Mouse (Mus musculus) myocyte (in vitro differentiated cells): ENCODE data around the gene Drosha. TPM values are rescaled to one million over a fixed set of nuclear protein-coding genes. Genes with fewer than 3 reads are reported as not detected.

ENCODE experiments used
- H3K27me3 ChIP-seq: one replicate; pipeline ENCODE4 v1.6.1; 2011; ENCODE audit not compliant: control insufficient read depth, insufficient read depth, insufficient read length
- H3K36me3 ChIP-seq: one replicate; pipeline ENCODE4 v1.6.1; 2011; ENCODE audit not compliant: control insufficient read depth, insufficient read depth
- H3K4me2 ChIP-seq: one replicate; pipeline ENCODE4 v1.6.1; 2011; ENCODE audit warnings: low read depth, control low read depth
- H3K4me3 ChIP-seq: one replicate; pipeline ENCODE4 v1.5.1; 2011; ENCODE audit warnings: mild to moderate bottlenecking, control low read depth, moderate library complexity
- H3K79me2 ChIP-seq: one replicate; pipeline ENCODE4 v1.6.1; 2011; ENCODE audit not compliant: control insufficient read depth, insufficient read depth
- H3ac ChIP-seq: one replicate; pipeline ENCODE4 v1.6.1; 2011; ENCODE audit not compliant: control insufficient read depth, insufficient read length
- CEBPB ChIP-seq: IDR thresholded peaks from 2 replicates; pipeline ENCODE4 v1.6.1; 2011; ENCODE audit warnings: mild to moderate bottlenecking, moderate library complexity; ENCODE audit not compliant: poor library complexity, insufficient read depth, severe bottlenecking
- E2F4 ChIP-seq: IDR thresholded peaks from one replicate; pipeline ENCODE4 v1.6.1; 2011; ENCODE audit warnings: mild to moderate bottlenecking, control low read depth, moderate library complexity; ENCODE audit not compliant: insufficient read depth
- MAX ChIP-seq: IDR thresholded peaks from one replicate; pipeline ENCODE4 v1.6.1; 2011; ENCODE audit warnings: low read depth, mild to moderate bottlenecking, control low read depth
- MYOD1 ChIP-seq, 3 experiments: IDR thresholded peaks; one replicate each; pipeline ENCODE4 v1.6.1; 2011; ENCODE audit warnings: control low read depth in 2 of 3, low read depth in 2 of 3, mild to moderate bottlenecking in 2 of 3, moderate library complexity in 1 of 3; ENCODE audit not compliant: insufficient read length in 2 of 3, control insufficient read depth in 1 of 3
- MYOG ChIP-seq, 3 experiments: IDR thresholded peaks; one replicate each; pipeline ENCODE4 v1.6.1; 2011; ENCODE audit warnings: control low read depth in 2 of 3, low read depth in 2 of 3, mild to moderate bottlenecking in 2 of 3; ENCODE audit not compliant: insufficient read length in 2 of 3, control insufficient read depth in 1 of 3, insufficient read depth in 1 of 3
- POLR2A ChIP-seq: IDR thresholded peaks from one replicate; pipeline ENCODE4 v1.6.1; 2011; ENCODE audit warnings: low read depth, mild to moderate bottlenecking, control low read depth, moderate library complexity; ENCODE audit not compliant: insufficient read length
- POLR2AphosphoS2 ChIP-seq: IDR thresholded peaks from one replicate; pipeline ENCODE4 v1.6.1; 2011; ENCODE audit warnings: low read depth, control low read depth; ENCODE audit not compliant: insufficient read length
- REST ChIP-seq: IDR thresholded peaks from one replicate; pipeline ENCODE4 v1.6.1; 2011; ENCODE audit warnings: mild to moderate bottlenecking, control low read depth, moderate library complexity; ENCODE audit not compliant: insufficient read depth, insufficient read length
- SRF ChIP-seq: IDR thresholded peaks from one replicate; pipeline ENCODE4 v1.6.1; 2011; ENCODE audit warnings: low read depth; ENCODE audit not compliant: control insufficient read depth, insufficient read length
- TCF12 ChIP-seq: IDR thresholded peaks from one replicate; pipeline ENCODE4 v1.6.1; 2011; ENCODE audit warnings: mild to moderate bottlenecking, control low read depth; ENCODE audit not compliant: poor library complexity, insufficient read depth, severe bottlenecking
- TCF3 ChIP-seq: IDR thresholded peaks from one replicate; pipeline ENCODE4 v1.6.1; 2011; ENCODE audit warnings: low read depth, control low read depth; ENCODE audit not compliant: insufficient read length
- USF1 ChIP-seq: IDR thresholded peaks from one replicate; pipeline ENCODE4 v1.6.1; 2011; ENCODE audit warnings: low read depth, mild to moderate bottlenecking, control low read depth, moderate library complexity
- polyA plus RNA-seq: library from polyadenylated mRNA; unstranded; fragments of >200 nt; fragmentation: generic; extraction: Trizol; gene quantifications from one replicate; pipeline ENCODE4 v1.2.1, GENCODE M21; 2012; ENCODE audit warnings: missing spikeins

Drosha gene
- polyA plus RNA-seq, 1 experiment = 40.4 TPM

DNA sequence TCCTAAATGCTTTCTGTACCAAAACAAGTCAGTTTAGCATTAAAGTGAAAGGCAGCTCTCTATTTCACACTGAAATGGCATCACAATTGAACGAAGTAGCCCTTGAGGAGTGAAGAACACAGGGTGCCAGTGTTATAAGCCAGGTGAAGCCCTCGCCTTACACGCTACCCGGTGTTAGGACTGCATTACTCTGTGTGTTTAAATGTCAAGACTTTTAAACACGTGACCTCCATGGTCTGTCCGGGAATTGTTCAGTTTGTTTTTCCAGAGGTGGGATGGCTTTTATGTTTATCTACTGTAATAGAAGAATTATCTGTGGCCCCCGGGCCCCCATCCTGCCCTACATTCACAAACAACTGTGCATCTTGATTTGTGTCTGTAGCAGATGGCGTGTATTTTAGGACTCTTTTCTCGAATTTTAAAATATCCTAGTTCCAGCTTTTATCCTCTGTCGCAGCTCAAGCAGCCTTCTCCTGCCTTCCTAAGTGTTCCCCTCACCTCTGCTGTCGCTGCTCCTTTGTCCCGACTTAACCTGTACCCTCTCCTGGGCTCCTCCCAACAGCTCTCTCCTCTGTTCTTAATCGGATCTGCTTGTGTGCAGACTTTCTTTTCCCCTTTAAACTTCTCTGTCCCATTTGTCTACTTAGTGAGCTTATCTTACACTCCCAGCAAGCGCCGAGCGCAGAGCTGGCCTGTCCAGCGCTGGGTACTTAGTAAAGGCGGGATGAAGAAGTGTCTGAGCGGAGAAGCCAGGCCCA lies 83.5 kb downstream of the Drosha start:
- Histone ChIP-seq H3K27me3 (no peaks in the 10 kb centered on the region), H3K4me2 (no peak overlapping the region), H3ac (no peak overlapping the region), H3K4me3 (no peak overlapping the region), H3K36me3 (peaks cover 40% of the 10 kb centered on the region), H3K79me2 (no peaks in the 10 kb centered on the region)
- TF ChIP-seq POLR2A (no peak), MYOG (IDR thresholded peaks at IDR 0.05; ENCODE audit: control insufficient read depth in 1 of 3, insufficient read depth in 1 of 3, insufficient read length in 2 of 3, low read depth in 2 of 3) (no peak), REST (no peak), MAX (no peak), E2F4 (no peak), SRF (no peak), TCF12 (no peak), TCF3 (no peak), CEBPB (no peak), POLR2AphosphoS2 (no peak), USF1 (no peak), MYOD1 (IDR thresholded peaks at IDR 0.05; ENCODE audit: control insufficient read depth in 1 of 3, insufficient read length in 2 of 3, low read depth in 2 of 3) (no peak)

DNA sequence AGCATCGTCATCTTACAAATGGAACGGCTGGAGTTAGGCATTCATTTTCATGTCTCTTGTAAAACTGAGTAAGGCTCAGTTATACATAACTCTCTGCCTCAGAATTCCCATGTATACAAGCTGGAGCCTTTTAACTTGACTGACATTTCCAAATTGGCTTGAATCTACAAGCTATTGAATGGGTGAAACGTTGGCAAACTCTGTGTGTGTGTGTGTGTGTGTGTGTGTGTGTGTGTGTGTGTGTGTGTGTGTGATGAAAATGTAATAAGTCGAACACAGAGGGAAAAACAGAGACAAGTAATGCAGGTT lies 84.1 kb downstream of the Drosha start:
- Histone ChIP-seq H3K4me3 (no peak overlapping the region), H3K79me2 (no peaks in the 10 kb centered on the region), H3ac (no peak overlapping the region), H3K36me3 (peaks cover 34% of the 10 kb centered on the region), H3K27me3 (no peaks in the 10 kb centered on the region), H3K4me2 (no peak overlapping the region)
- TF ChIP-seq MYOG (IDR thresholded peaks at IDR 0.05; ENCODE audit: control insufficient read depth in 1 of 3, insufficient read depth in 1 of 3, insufficient read length in 2 of 3, low read depth in 2 of 3) (no peak), USF1 (no peak), TCF3 (no peak), E2F4 (no peak), POLR2AphosphoS2 (no peak), POLR2A (no peak)

DNA sequence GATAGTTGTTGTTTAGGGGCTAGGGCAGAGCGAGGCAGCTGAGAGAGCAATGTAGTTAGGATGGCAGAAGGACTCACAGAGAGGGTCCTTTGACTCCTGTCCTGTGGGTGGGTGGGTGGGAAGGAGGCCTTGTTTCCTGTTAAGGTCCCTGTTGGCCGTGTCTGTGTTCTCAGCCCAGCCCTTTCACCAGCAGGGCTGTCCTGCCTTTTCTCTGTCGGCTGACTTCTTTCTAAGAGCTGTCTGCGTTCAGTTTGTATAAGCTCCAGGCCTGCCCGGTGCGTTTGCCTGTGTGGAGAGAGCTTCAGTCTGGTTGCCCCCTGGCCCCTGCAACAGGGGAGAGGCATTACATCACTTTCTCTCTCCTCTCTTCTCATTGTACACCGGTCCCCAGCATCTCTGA lies 84.6 kb downstream of the Drosha start:
- H3K36me3 ChIP-seq = peaks cover 35% of the 10 kb centered on the region
- no peak overlapping the region for H3K4me2 ChIP-seq
- no peak for TF ChIP-seq MAX
- TF ChIP-seq POLR2AphosphoS2 = no peak
- no peak for TF ChIP-seq MYOG (IDR thresholded peaks at IDR 0.05; ENCODE audit: control insufficient read depth in 1 of 3, insufficient read depth in 1 of 3, insufficient read length in 2 of 3, low read depth in 2 of 3)
- no peak for TF ChIP-seq SRF
- TF ChIP-seq USF1 = no peak
- no peak for TF ChIP-seq CEBPB
- no peak for TF ChIP-seq TCF3
- TF ChIP-seq TCF12 = no peak
- no peak for TF ChIP-seq REST
- no peak for TF ChIP-seq POLR2A
- TF ChIP-seq MYOD1 (IDR thresholded peaks at IDR 0.05; ENCODE audit: control insufficient read depth in 1 of 3, insufficient read length in 2 of 3, low read depth in 2 of 3) = no peak
- TF ChIP-seq E2F4 = no peak

DNA sequence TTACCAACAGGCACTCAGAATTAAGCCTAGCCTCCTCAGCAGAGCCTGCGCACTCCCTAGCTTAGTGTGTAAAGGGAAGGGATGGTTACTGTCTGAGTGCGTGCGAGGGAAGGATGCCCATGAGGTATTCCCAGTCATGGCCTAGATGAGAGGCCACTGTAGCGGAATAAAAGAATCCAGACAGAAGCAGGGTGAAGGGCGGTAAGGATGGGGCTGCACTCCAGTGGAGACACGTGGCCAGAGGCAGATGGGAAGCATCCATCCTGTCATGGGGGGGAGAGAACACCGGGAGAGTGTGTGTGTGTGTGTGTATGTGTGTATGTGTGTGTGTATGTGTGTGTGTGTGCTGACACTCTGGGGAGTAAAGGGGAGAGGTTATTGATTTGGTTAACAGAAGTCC lies 86.5 kb downstream of the Drosha start:
- no peaks in the 10 kb centered on the region for H3K27me3 ChIP-seq
- no peak overlapping the region for H3K4me3 ChIP-seq
- H3K4me2 ChIP-seq = no peak overlapping the region
- no peaks in the 10 kb centered on the region for H3K79me2 ChIP-seq
- no peak for TF ChIP-seq MYOG (IDR thresholded peaks at IDR 0.05; ENCODE audit: control insufficient read depth in 1 of 3, insufficient read depth in 1 of 3, insufficient read length in 2 of 3, low read depth in 2 of 3)
- TF ChIP-seq REST = no peak
- no peak for TF ChIP-seq CEBPB
- TF ChIP-seq TCF12 = no peak
- no peak for TF ChIP-seq USF1
- no peak for TF ChIP-seq MYOD1 (IDR thresholded peaks at IDR 0.05; ENCODE audit: control insufficient read depth in 1 of 3, insufficient read length in 2 of 3, low read depth in 2 of 3)
- no peak for TF ChIP-seq SRF
- TF ChIP-seq TCF3 = no peak
- no peak for TF ChIP-seq E2F4
- no peak for TF ChIP-seq POLR2A
- no peak for TF ChIP-seq MAX
- no peak for TF ChIP-seq POLR2AphosphoS2
- no peak overlapping the region for H3ac ChIP-seq
- peaks cover 46% of the 10 kb centered on the region for H3K36me3 ChIP-seq

More for the DNA sequence above, 84.6 kb downstream of the Drosha start:
- H3ac ChIP-seq = no peak overlapping the region
- H3K27me3 ChIP-seq = no peaks in the 10 kb centered on the region
- no peak overlapping the region for H3K4me3 ChIP-seq
- H3K79me2 ChIP-seq = no peaks in the 10 kb centered on the region
